Mouse (Mus musculus) E14TG2a.4 (cell line): ENCODE results near the gene Cyp11a1.

Experiments used
- CTCF ChIP-seq: conservative IDR thresholded peaks from 2 replicates; pipeline ENCODE4 v1.5.1; 2014; ENCODE audit warnings: low read length
- POU5F1 ChIP-seq: IDR thresholded peaks from 2 replicates; pipeline ENCODE4 v1.6.1; 2014; ENCODE audit warnings: low read length, borderline replicate concordance

- no peak for TF ChIP-seq POU5F1
- TF ChIP-seq CTCF: peak; percentile 49
These were observed 8.1 kb upstream of the Cyp11a1 start for GRCm38 (mm10) chr9:57998032-57998659.
